14 mouse cellular contexts compared by ENCODE assay signal in genomic region chr1:134105043-134105763, GRCm38 (mm10). TPM values are rescaled to one million over a fixed set of nuclear protein-coding genes. Genes with fewer than 3 reads are reported as not detected.
DNase-seq lines count a peak whose midpoint lies in the region; ATAC-seq and TF ChIP-seq lines count a peak whose summit lies in the region.
"Had no signal": no experiment of that assay in that cellular context is flagged by ENCODE, and none has a peak within 500 bp of the region (broad histone marks: within the 10 kb centered on the region; RNA-seq: fewer than 3 reads in every experiment).

No protein-coding gene starts in this region.

- H3K27ac ChIP-seq in intestine, embryonic 15.5 days, result no peak overlapping the region
- H3K27ac ChIP-seq in intestine, postnatal 0 days (ENCODE audit: low read depth, low read length), result no peak overlapping the region

- H3K4me1 ChIP-seq in intestine, embryonic 15.5 days (replicated peaks), result no peaks in the 10 kb centered on the region
- 0 out of 2 replicates have a peak, but pooled peaks cover 3% of the 10 kb centered on the region for H3K4me1 ChIP-seq in intestine, postnatal 0 days (replicated peaks; ENCODE audit: control insufficient read depth, insufficient read depth, low read length)

- H3K4me3 ChIP-seq in intestine, embryonic 15.5 days (replicated peaks), result no peak overlapping the region
- H3K4me3 ChIP-seq in intestine, postnatal 0 days (ENCODE audit: low read depth, low read length), result no peak overlapping the region
- H3K4me3 ChIP-seq: heart, embryonic 15.5 days had no signal

- peak; percentile 6; the same call in 1 of the 2 replicates for ATAC-seq in intestine, embryonic 15.5 days
- no peak for ATAC-seq in intestine, postnatal 0 days
- ATAC-seq: midbrain, embryonic 16.5 days had no signal

- 81% methylated on average over 9 of the region's 11 CpGs for WGBS in intestine, embryonic 15.5 days
- 79% methylated on average over 11 of the region's 11 CpGs for WGBS in intestine, postnatal 0 days

- no peak for TF ChIP-seq CTCF in intestine, postnatal 0 days (IDR thresholded peaks at IDR 0.05; ENCODE audit: low read depth)

- H3K9me3 ChIP-seq in intestine, embryonic 15.5 days, result no peaks in the 10 kb centered on the region
- no peaks in the 10 kb centered on the region for H3K9me3 ChIP-seq in intestine, postnatal 0 days (ENCODE audit: control insufficient read depth)
- H3K9me3 ChIP-seq: heart, embryonic 15.5 days had no signal

- H3K4me2 ChIP-seq in intestine, embryonic 15.5 days (replicated peaks), result no peak overlapping the region
- no peak overlapping the region for H3K4me2 ChIP-seq in intestine, postnatal 0 days (replicated peaks; ENCODE audit: low read depth)
- H3K4me2 ChIP-seq: heart, embryonic 15.5 days had no signal

- no peaks in the 10 kb centered on the region for H3K27me3 ChIP-seq in intestine, embryonic 15.5 days (replicated peaks)
- no peaks in the 10 kb centered on the region for H3K27me3 ChIP-seq in intestine, postnatal 0 days (replicated peaks; ENCODE audit: control insufficient read depth, insufficient read depth, low read length)
- H3K27me3 ChIP-seq: heart, embryonic 15.5 days had no signal

- no peak overlapping the region for H3K9ac ChIP-seq in intestine, embryonic 15.5 days
- H3K9ac ChIP-seq in intestine, postnatal 0 days (ENCODE audit: low read depth, low read length), result no peak overlapping the region
- H3K9ac ChIP-seq: heart, embryonic 15.5 days had no signal

- H3K36me3 ChIP-seq in intestine, embryonic 15.5 days, result no peaks in the 10 kb centered on the region
- no peaks in the 10 kb centered on the region for H3K36me3 ChIP-seq in intestine, postnatal 0 days (ENCODE audit: control insufficient read depth, insufficient read depth)
- H3K36me3 ChIP-seq: heart, embryonic 15.5 days had no signal

- DNase-seq in adrenal gland, postnatal 10 days, result peak; percentile 1
- no peak for DNase-seq in adrenal gland, postnatal 4 days (ENCODE audit: low spot score in 2 of 2)
- peak; percentile 14 to 20 for DNase-seq in spleen, postnatal 10 days (ENCODE audit: low spot score in 2 of 2)
- no peak for DNase-seq in spleen, adult 12 weeks (ENCODE audit: low spot score)
- DNase-seq in B cell, adult 2 months, result no peak
- no peak for DNase-seq in cerebellum, adult 18-20 months
- DNase-seq: cerebellum, adult 8-10 months; thymus, postnatal 36 days had no signal

RNA-seq across cellular contexts. Expression of gene Chit1, which starts 5.8 kb away (rescaled TPM):
- under 1 TPM in 1 of 2 experiments, not detected in 1; 0.15 TPM for total RNA-seq in adrenal gland, postnatal 10 days (2021)
- not detected for total RNA-seq in adrenal gland, postnatal 4 days (2021)
- not detected in 2 replicates for polyA plus RNA-seq in intestine, embryonic 15.5 days (2015; fragmentation: Nextera tagmentation; extraction: Ambion mirVana)
- polyA plus RNA-seq in intestine, postnatal 0 days (2015; fragmentation: Nextera tagmentation; extraction: Ambion mirVana), result 0.25 TPM in 1 of 2 replicates, not detected in the other
- total RNA-seq: left cerebral cortex, postnatal 25 days had no signal
- polyA plus RNA-seq: intestine, embryonic 14.5 days had no signal

RNA-seq across cellular contexts. Expression of gene Btg2, which starts 26.3 kb away (rescaled TPM):
- total RNA-seq in adrenal gland, postnatal 10 days (2021), result 10 to 100 TPM; 32.4 to 58.1 TPM
- 10 to 100 TPM; 25.6 to 27.8 TPM for total RNA-seq in adrenal gland, postnatal 4 days (2021)
- polyA plus RNA-seq in intestine, embryonic 15.5 days (2015; fragmentation: Nextera tagmentation; extraction: Ambion mirVana), result 41.0 and 41.3 TPM in 2 replicates
- 30.0 and 32.6 TPM in 2 replicates for polyA plus RNA-seq in intestine, postnatal 0 days (2015; fragmentation: Nextera tagmentation; extraction: Ambion mirVana)

Comparison
In these comparisons a context has a peak if more than half of its experiments do, and no peak if none do; other contexts are left out.
1. DNase-seq: peak in adrenal gland, postnatal 10 days (single experiment) and spleen, postnatal 10 days (2 of 2); none in adrenal gland, postnatal 4 days (0 of 2), spleen, adult 12 weeks (single experiment), B cell, adult 2 months (0 of 2) and cerebellum, adult 18-20 months (0 of 2).